Mouse (Mus musculus): ENCODE data around the gene Fbxl8. TPM values are rescaled to one million over a fixed set of nuclear protein-coding genes. Genes with fewer than 3 reads are reported as not detected.
A peak's percentile ranks its signal among the peaks of the same experiment; 100 is the strongest.

Gene Fbxl8
- polyA plus RNA-seq, 1 experiment from 2014 or later, result 3.5 TPM

GRCm38 (mm10) chr8:105317941-105318340, 53.5 kb downstream of the Fbxl8 start:
- Histone ChIP-seq H3K4me3 (ENCODE audit: low read depth, low read length) (no peak overlapping the region), H3K9me3 (ENCODE audit: control insufficient read depth, low read length) (no peaks in the 10 kb centered on the region), H3K27me3 (ENCODE audit: control insufficient read depth, insufficient read depth, low read length) (no peaks in the 10 kb centered on the region), H3K27ac (replicated peaks) (no peak overlapping the region), H3K4me1 (replicated peaks; ENCODE audit: control insufficient read depth, insufficient read depth) (no peaks in the 10 kb centered on the region), H3K36me3 (ENCODE audit: control insufficient read depth, insufficient read depth, low read length) (peaks cover 12% of the 10 kb centered on the region; the same call in 1 of the 2 replicates), H3K9ac (ENCODE audit: low read length) (no peak overlapping the region), H3K4me2 (replicated peaks; ENCODE audit: low read depth) (no peak overlapping the region)
- WGBS, result 82% methylated on average over 4 of the region's 4 CpGs
- ATAC-seq (ENCODE audit: low FRiP score, low TSS enrichment) (no peak; the same call in 1 of the 2 replicates), DNase-seq (ENCODE audit: low spot score) (peak; percentile 13)
- TF ChIP-seq CTCF (IDR thresholded peaks at IDR 0.05; ENCODE audit: low read depth) (no peak), EP300 (optimal IDR thresholded peaks at IDR 0.05) (no peak)

GRCm38 (mm10) chr8:105318662-105319190, 54.3 kb downstream of the Fbxl8 start:
- H3K9ac ChIP-seq (ENCODE audit: low read length), result no peak overlapping the region
- TF ChIP-seq CTCF (IDR thresholded peaks at IDR 0.05; ENCODE audit: low read depth) (no peak), EP300 (optimal IDR thresholded peaks at IDR 0.05) (no peak)
- no peaks in the 10 kb centered on the region for H3K4me1 ChIP-seq (replicated peaks; ENCODE audit: control insufficient read depth, insufficient read depth)
- H3K27me3 ChIP-seq (ENCODE audit: control insufficient read depth, insufficient read depth, low read length), result no peaks in the 10 kb centered on the region
- H3K36me3 ChIP-seq (ENCODE audit: control insufficient read depth, insufficient read depth, low read length), result peaks cover 11% of the 10 kb centered on the region; the same call in 1 of the 2 replicates
- H3K4me2 ChIP-seq (replicated peaks; ENCODE audit: low read depth), result no peak overlapping the region
- no peak overlapping the region for H3K27ac ChIP-seq (replicated peaks)
- ATAC-seq (ENCODE audit: low FRiP score, low TSS enrichment) (no peak), DNase-seq (ENCODE audit: low spot score) (peak; percentile 10)
- WGBS, result 78% methylated on average over 11 of the region's 11 CpGs
- H3K4me3 ChIP-seq (ENCODE audit: low read depth, low read length), result no peak overlapping the region
- H3K9me3 ChIP-seq (ENCODE audit: control insufficient read depth, low read length), result no peaks in the 10 kb centered on the region

MicroRNAs encoded within 50 kb of the gene (microRNA counts, 519-probe panel; counts per million panel counts)
- 1,498 counts per million, percentile 1 among the panel's probes with 10 or more counts for microRNA mmu-miR-328

Small RNA genes within 50 kb of the gene (microRNA-seq; reads per million reads assigned to microRNA genes)
- gene Gm27320 (not detected), gene Mir328 (232 reads per million, percentile 56 among the genes with 10 or more reads in this experiment)

Other genes starting within 250 kb of the Fbxl8 start
- gene Ces3a, start 216.0 kb upstream of the Fbxl8 start, polyA plus RNA-seq (2015; fragmentation: Nextera tagmentation; extraction: Ambion mirVana), result 0.96 and 1.3 TPM in 2 replicates
- not detected in 2 replicates for gene Ces3b, start 180.9 kb upstream of the Fbxl8 start, polyA plus RNA-seq (2015; fragmentation: Nextera tagmentation; extraction: Ambion mirVana)
- gene Ces4a, start 132.8 kb upstream of the Fbxl8 start, polyA plus RNA-seq (2015; fragmentation: Nextera tagmentation; extraction: Ambion mirVana), result not detected in 2 replicates
- 31.4 and 33.5 TPM in 2 replicates for gene Cbfb, start 94.0 kb upstream of the Fbxl8 start, polyA plus RNA-seq (2015; fragmentation: Nextera tagmentation; extraction: Ambion mirVana)
- gene D230025D16Rik, start 39.5 kb upstream of the Fbxl8 start, polyA plus RNA-seq (2015; fragmentation: Nextera tagmentation; extraction: Ambion mirVana), result 19.1 and 21.5 TPM in 2 replicates
- gene B3gnt9, start 9.5 kb upstream of the Fbxl8 start, polyA plus RNA-seq (2015; fragmentation: Nextera tagmentation; extraction: Ambion mirVana), result 14.7 and 15.4 TPM in 2 replicates
- 28.6 and 30.5 TPM in 2 replicates for gene Tradd, start within 50 bp of the Fbxl8 start, polyA plus RNA-seq (2015; fragmentation: Nextera tagmentation; extraction: Ambion mirVana)
- 0.23 and 0.34 TPM in 2 replicates for gene Hsf4, start 5.2 kb downstream of the Fbxl8 start, polyA plus RNA-seq (2015; fragmentation: Nextera tagmentation; extraction: Ambion mirVana)
- 1.2 and 1.4 TPM in 2 replicates for gene Nol3, start 11.5 kb downstream of the Fbxl8 start, polyA plus RNA-seq (2015; fragmentation: Nextera tagmentation; extraction: Ambion mirVana)
- 1.9 and 3.0 TPM in 2 replicates for gene 4931428F04Rik, start 25.2 kb downstream of the Fbxl8 start, polyA plus RNA-seq (2015; fragmentation: Nextera tagmentation; extraction: Ambion mirVana)
- gene Exoc3l, start 31.5 kb downstream of the Fbxl8 start, polyA plus RNA-seq (2015; fragmentation: Nextera tagmentation; extraction: Ambion mirVana), result 3.4 and 3.7 TPM in 2 replicates
- gene E2f4, start 33.0 kb downstream of the Fbxl8 start, polyA plus RNA-seq (2015; fragmentation: Nextera tagmentation; extraction: Ambion mirVana), result 31.0 and 38.5 TPM in 2 replicates
- gene Elmo3, start 41.0 kb downstream of the Fbxl8 start, polyA plus RNA-seq (2015; fragmentation: Nextera tagmentation; extraction: Ambion mirVana), result 17.1 and 19.9 TPM in 2 replicates
- 2.7 and 2.8 TPM in 2 replicates for gene Lrrc29, start 61.6 kb downstream of the Fbxl8 start, polyA plus RNA-seq (2015; fragmentation: Nextera tagmentation; extraction: Ambion mirVana)
- 105 and 111 TPM in 2 replicates for gene Tmem208, start 61.7 kb downstream of the Fbxl8 start, polyA plus RNA-seq (2015; fragmentation: Nextera tagmentation; extraction: Ambion mirVana)
- gene Fhod1, start 83.3 kb downstream of the Fbxl8 start, polyA plus RNA-seq (2015; fragmentation: Nextera tagmentation; extraction: Ambion mirVana), result 0.63 and 0.93 TPM in 2 replicates
- gene Slc9a5, start 84.2 kb downstream of the Fbxl8 start, polyA plus RNA-seq (2015; fragmentation: Nextera tagmentation; extraction: Ambion mirVana), result 0.29 and 0.40 TPM in 2 replicates
- 0.05 and 0.10 TPM in 2 replicates for gene Plekhg4, start 108.6 kb downstream of the Fbxl8 start, polyA plus RNA-seq (2015; fragmentation: Nextera tagmentation; extraction: Ambion mirVana)
- gene Kctd19, start 148.9 kb downstream of the Fbxl8 start, polyA plus RNA-seq (2015; fragmentation: Nextera tagmentation; extraction: Ambion mirVana), result not detected in 2 replicates
- 0.08 and 0.19 TPM in 2 replicates for gene Lrrc36, start 148.9 kb downstream of the Fbxl8 start, polyA plus RNA-seq (2015; fragmentation: Nextera tagmentation; extraction: Ambion mirVana)
- gene Tppp3, start 206.9 kb downstream of the Fbxl8 start, polyA plus RNA-seq (2015; fragmentation: Nextera tagmentation; extraction: Ambion mirVana), result 89.9 and 99.8 TPM in 2 replicates
- 15.6 and 17.2 TPM in 2 replicates for gene Zdhhc1, start 232.3 kb downstream of the Fbxl8 start, polyA plus RNA-seq (2015; fragmentation: Nextera tagmentation; extraction: Ambion mirVana)